Mouse (Mus musculus) limb, embryonic 14.5 days (tissue): ENCODE results near the gene Zfp219. TPM values are rescaled to one million over a fixed set of nuclear protein-coding genes. Genes with fewer than 3 reads are reported as not detected.

Experiments used
- ATAC-seq: fragments of 200-750 bp; cut with Nextera tagmentation; 2 replicates; pipeline ENCODE4 v1.8.0; 2017; ENCODE audit warnings: low read depth, moderate number of reproducible peaks, moderate TSS enrichment; ENCODE audit not compliant: low FRiP score
- DNase-seq: peaks from one replicate; pipeline ENCODE4 v3.0.0-alpha.2; 2015; ENCODE audit warnings: low spot score
- H3K27ac ChIP-seq: fragments of 300-500 bp; sonication (generic); replicated peaks from 2 replicates; pipeline ENCODE4 v1.5.1; 2014; ENCODE audit warnings: low read depth, mild to moderate bottlenecking, low read length, moderate library complexity, mixed read lengths
- H3K27me3 ChIP-seq: fragments of 300-500 bp; sonication (generic); 2 replicates; pipeline ENCODE4 v1.6.1; 2014; ENCODE audit warnings: low read length, mixed read lengths; ENCODE audit not compliant: control insufficient read depth, insufficient read depth
- H3K36me3 ChIP-seq: fragments of 300-500 bp; sonication (generic); 2 replicates; pipeline ENCODE4 v1.6.1; 2014; ENCODE audit warnings: mild to moderate bottlenecking, low read length, moderate library complexity, mixed read lengths; ENCODE audit not compliant: control insufficient read depth, insufficient read depth
- H3K4me1 ChIP-seq: fragments of 300-500 bp; sonication (generic); 2 replicates; pipeline ENCODE4 v1.6.1; 2014; ENCODE audit warnings: antibody characterized with exemption, low read length, mixed read lengths; ENCODE audit not compliant: control insufficient read depth, insufficient read depth
- H3K4me2 ChIP-seq: fragments of 300-500 bp; sonication (generic); replicated peaks from 2 replicates; pipeline ENCODE4 v1.6.1; 2014; ENCODE audit warnings: low read depth, mild to moderate bottlenecking, low read length, moderate library complexity; ENCODE audit not compliant: severe bottlenecking
- H3K4me3 ChIP-seq: fragments of 300-500 bp; sonication (generic); replicated peaks from 2 replicates; pipeline ENCODE4 v1.5.1; 2014; ENCODE audit warnings: low read length
- H3K9ac ChIP-seq: fragments of 300-500 bp; sonication (generic); 2 replicates; pipeline ENCODE4 v1.6.1; 2014; ENCODE audit warnings: mild to moderate bottlenecking, low read depth, low read length, moderate library complexity; ENCODE audit not compliant: severe bottlenecking
- H3K9me3 ChIP-seq: fragments of 300-500 bp; sonication (generic); 2 replicates; pipeline ENCODE4 v1.6.1; 2016; ENCODE audit warnings: low read length; ENCODE audit not compliant: control insufficient read depth
- POLR2A ChIP-seq: fragments of 200-500 bp; IDR thresholded peaks from 2 replicates; pipeline ENCODE4 v1.8.0; 2012; ENCODE audit warnings: inconsistent platforms, mild to moderate bottlenecking, moderate library complexity, borderline replicate concordance; ENCODE audit not compliant: insufficient read depth, insufficient read length; ENCODE audit errors: extremely low read depth
- WGBS: fragments of 180-500 bp; shearing (Covaris S2); extraction: QIAGEN DNeasy Blood & Tissue Kit; methylation state at CpG from one replicate; pipeline ENCODE4 v1.1.7; 2014; 5-methylcytosine and 5-hydroxymethylcytosine counted together
- polyA plus RNA-seq, 2 experiments: library from polyadenylated mRNA; depleted of rRNA in 1 of 2; stranded (reverse) in 1 of 2; unstranded in 1 of 2; fragments of >200 nt; fragmentation: Nextera tagmentation in 1 of 2; extraction: Ambion mirVana in 1 of 2; gene quantifications; 2 replicates each; pipeline versions ENCODE4 v1.2.1 to v1.2.3; 2012 to 2014

Gene Zfp219
- polyA plus RNA-seq, 2 experiments, result 30.3 to 89.4 TPM

DNA sequence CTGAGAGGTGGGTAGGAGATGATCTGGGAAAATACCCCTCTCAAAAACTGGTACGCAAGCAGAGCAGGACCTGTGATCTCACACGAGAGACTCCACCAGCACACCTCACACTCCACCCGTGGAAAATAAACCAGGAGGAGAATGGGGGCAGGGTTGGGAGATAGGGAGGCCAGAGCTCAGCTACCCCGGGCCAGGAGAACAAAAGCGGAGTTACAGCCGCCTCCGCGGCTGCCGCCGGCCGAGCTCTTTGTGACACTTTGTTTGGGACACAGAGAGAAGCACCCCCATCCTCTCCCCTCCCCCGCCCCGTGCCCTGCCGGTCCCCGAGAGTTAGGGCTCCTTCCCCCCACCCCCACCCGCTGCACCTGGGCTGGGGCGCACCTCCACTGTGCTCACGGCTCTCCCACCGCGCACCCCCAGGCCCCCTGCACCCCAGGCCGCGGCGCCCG lies 6.7 kb downstream of the Zfp219 start:
- no peak for TF ChIP-seq POLR2A
- H3K4me1 ChIP-seq, result peaks cover 35% of the 10 kb centered on the region
- peaks cover 4% of the 10 kb centered on the region; the same call in 1 of the 2 replicates for H3K36me3 ChIP-seq
- peak overlapping the region; percentile 90 for H3K27ac ChIP-seq
- peak overlapping the region; percentile 62 for H3K4me3 ChIP-seq
- no peak for DNase-seq
- 4% methylated on average over 13 of the region's 24 CpGs for WGBS
- peak; percentile 35; the same call in 1 of the 2 replicates for ATAC-seq
- H3K9ac ChIP-seq, result peak overlapping the region; percentile 80
- H3K9me3 ChIP-seq, result no peaks in the 10 kb centered on the region
- H3K27me3 ChIP-seq, result no peaks in the 10 kb centered on the region
- peak overlapping the region; percentile 71 for H3K4me2 ChIP-seq

DNA sequence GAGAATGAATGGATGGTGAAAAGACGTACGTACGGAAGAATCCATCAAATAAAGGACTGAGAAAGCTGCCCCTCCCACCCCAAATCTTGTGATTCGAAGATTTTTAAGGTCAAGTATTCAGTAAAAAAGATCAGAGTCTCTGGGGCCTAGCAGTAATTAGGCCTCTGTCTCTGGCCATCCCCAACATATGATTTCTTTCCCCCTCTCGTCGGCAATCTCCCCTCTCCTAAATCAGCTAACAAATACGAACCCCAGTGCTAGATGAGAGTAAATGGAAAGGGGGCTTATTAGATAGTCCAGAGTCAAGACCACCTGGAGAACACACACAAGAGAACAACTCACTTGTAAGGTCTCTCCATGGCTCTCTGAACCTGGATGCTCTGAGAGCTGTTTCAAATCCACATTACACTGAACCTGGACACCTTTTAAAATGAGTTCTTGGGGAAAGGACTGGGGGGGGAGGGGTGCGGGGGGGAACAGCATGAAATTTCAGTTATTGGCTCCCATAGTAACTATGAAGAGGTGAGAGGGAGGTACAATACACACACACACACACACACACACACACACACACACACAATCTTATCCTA lies 7.4 kb downstream of the Zfp219 start:
- no peak for DNase-seq
- H3K4me3 ChIP-seq, result peak overlapping the region; percentile 62
- no peak overlapping the region for H3K27ac ChIP-seq
- WGBS, result 47% methylated on average over 8 of the region's 8 CpGs
- ATAC-seq, result no peak
- H3K27me3 ChIP-seq, result no peaks in the 10 kb centered on the region
- H3K4me2 ChIP-seq, result peak overlapping the region; percentile 71
- no peak for TF ChIP-seq POLR2A
- peaks cover 10% of the 10 kb centered on the region for H3K36me3 ChIP-seq
- peak overlapping the region; percentile 80 for H3K9ac ChIP-seq
- H3K9me3 ChIP-seq, result no peaks in the 10 kb centered on the region
- H3K4me1 ChIP-seq, result peaks cover 32% of the 10 kb centered on the region

DNA sequence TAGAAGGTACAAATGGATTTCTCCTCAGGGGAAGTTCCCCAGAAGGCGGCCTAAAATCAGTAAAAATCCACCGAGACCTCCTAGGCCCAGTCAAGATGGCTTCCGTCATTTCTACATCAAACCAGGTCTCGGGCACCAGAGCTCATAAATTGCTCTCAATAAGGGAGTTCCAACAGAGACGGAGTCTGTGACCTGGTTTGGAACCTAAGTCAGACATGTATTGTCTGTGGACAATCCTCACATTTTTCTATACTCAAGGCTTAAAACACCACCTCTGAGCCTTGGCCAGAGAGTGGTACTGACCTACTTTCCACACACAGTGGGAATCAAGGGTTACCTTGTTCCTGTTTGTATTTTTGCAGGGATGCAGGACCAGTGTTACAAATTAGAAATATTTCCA lies 8.0 kb downstream of the Zfp219 start:
- Histone ChIP-seq H3K4me3 (no peak overlapping the region), H3K36me3 (peaks cover 12% of the 10 kb centered on the region), H3K27ac (no peak overlapping the region), H3K9me3 (no peaks in the 10 kb centered on the region), H3K4me2 (no peak overlapping the region), H3K9ac (no peak overlapping the region), H3K4me1 (peaks cover 32% of the 10 kb centered on the region), H3K27me3 (no peaks in the 10 kb centered on the region)
- DNase-seq (no peak), ATAC-seq (no peak)
- no peak for TF ChIP-seq POLR2A
- 46% methylated on average over 5 of the region's 5 CpGs for WGBS

DNA sequence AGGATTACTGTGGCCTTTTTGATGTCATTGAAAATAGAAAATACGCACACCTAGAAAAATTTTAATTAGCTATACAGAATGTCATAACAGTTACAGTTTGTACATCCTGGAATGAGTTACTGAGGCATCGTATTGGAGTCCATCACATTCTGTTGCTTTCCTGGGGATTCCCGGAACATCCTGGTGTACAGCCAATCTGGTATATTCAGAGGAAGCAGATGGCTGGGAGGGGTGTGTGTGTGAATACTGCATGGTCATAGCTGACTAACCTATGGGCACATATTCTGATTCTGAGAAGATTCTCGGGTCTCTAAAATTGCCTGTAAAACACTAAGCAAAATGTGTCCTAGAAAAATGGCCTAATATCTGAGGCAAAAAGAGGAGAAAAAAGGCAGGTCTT lies 8.4 kb downstream of the Zfp219 start:
- H3K4me1 ChIP-seq, result peaks cover 32% of the 10 kb centered on the region
- no peaks in the 10 kb centered on the region for H3K9me3 ChIP-seq
- TF ChIP-seq POLR2A, result no peak
- 83% methylated on average over 4 of the region's 4 CpGs for WGBS
- H3K36me3 ChIP-seq, result peaks cover 16% of the 10 kb centered on the region
- H3K9ac ChIP-seq, result no peak overlapping the region
- no peak overlapping the region for H3K27ac ChIP-seq
- no peaks in the 10 kb centered on the region for H3K27me3 ChIP-seq
- DNase-seq (no peak), ATAC-seq (no peak)
- H3K4me2 ChIP-seq, result no peak overlapping the region
- no peak overlapping the region for H3K4me3 ChIP-seq

DNA sequence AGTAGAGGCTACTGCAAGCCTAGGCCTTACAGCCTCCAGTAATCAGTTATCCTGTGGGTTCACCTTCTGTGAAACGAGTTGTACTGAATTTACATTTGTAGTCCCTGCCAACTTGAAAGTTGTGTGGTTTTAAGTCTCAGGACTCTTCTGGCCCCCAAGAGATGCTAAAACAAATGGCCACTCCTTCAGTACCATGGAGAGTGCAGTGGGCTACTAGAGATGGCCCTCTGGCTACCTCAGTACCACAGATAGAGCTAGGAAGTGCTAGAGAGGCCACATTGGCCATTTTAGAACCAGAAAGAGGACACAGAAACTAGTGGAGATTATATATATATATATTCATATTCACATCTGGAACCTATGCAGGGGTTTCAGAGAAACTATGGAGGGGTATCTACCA lies 8.8 kb downstream of the Zfp219 start:
- Histone ChIP-seq H3K4me2 (no peak overlapping the region), H3K9me3 (no peaks in the 10 kb centered on the region), H3K27ac (no peak overlapping the region), H3K9ac (no peak overlapping the region), H3K4me1 (peaks cover 32% of the 10 kb centered on the region), H3K36me3 (peaks cover 20% of the 10 kb centered on the region), H3K4me3 (no peak overlapping the region), H3K27me3 (no peaks in the 10 kb centered on the region)
- WGBS, result 68% methylated on average over 1 of the region's 1 CpGs
- no peak for DNase-seq
- ATAC-seq, result no peak
- TF ChIP-seq POLR2A, result no peak
